9 mouse cellular contexts compared by ENCODE assay signal in the genomic region with DNA sequence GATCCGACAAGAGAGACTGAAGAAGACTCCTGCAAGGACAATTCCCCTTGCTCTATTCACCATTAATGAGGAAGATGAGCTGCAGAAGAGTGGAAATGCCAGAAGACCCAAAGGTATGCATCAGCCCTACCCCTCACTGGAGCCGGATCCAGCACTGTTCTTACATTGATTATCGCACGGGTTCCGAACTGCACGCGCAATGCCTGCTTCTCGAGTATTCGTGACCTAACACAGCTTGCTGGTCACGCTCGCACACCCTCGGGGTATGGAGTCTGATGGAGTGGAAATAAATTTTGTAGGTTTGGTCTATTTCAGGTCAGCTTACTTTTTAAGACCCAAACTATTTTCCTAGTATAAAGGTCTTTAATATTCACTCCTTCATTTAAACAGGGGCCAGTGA. TPM values are rescaled to one million over a fixed set of nuclear protein-coding genes. Genes with fewer than 3 reads are reported as not detected.
DNase-seq lines count a peak whose midpoint lies in the region; ATAC-seq and TF ChIP-seq lines count a peak whose summit lies in the region.
"Had no signal": no experiment of that assay in that cellular context is flagged by ENCODE, and none has a peak within 500 bp of the region (broad histone marks: within the 10 kb centered on the region; RNA-seq: fewer than 3 reads in every experiment).

No protein-coding gene starts in this region.

- H3K4me3 ChIP-seq in embryonic facial prominence, embryonic 14.5 days (ENCODE audit: low read depth, low read length), result no peak overlapping the region
- no peak overlapping the region for H3K4me3 ChIP-seq in neural tube, embryonic 12.5 days
- no peak overlapping the region for H3K4me3 ChIP-seq in thymus, adult 2 months (ENCODE audit: control insufficient read depth, insufficient read depth, low read length)

- no peak overlapping the region for H3K9ac ChIP-seq in embryonic facial prominence, embryonic 14.5 days (ENCODE audit: low read depth, low read length)
- H3K9ac ChIP-seq in neural tube, embryonic 12.5 days, result no peak overlapping the region

- H3K36me3 ChIP-seq in embryonic facial prominence, embryonic 14.5 days (ENCODE audit: control insufficient read depth, insufficient read depth, low read length), result no peaks in the 10 kb centered on the region
- H3K36me3 ChIP-seq in neural tube, embryonic 12.5 days, result no peaks in the 10 kb centered on the region
- no peaks in the 10 kb centered on the region for H3K36me3 ChIP-seq in thymus, adult 2 months (ENCODE audit: control insufficient read depth, insufficient read depth, low read length)

- H3K4me1 ChIP-seq in embryonic facial prominence, embryonic 14.5 days (ENCODE audit: control insufficient read depth, insufficient read depth, low read length), result peaks cover 15% of the 10 kb centered on the region
- peaks cover 15% of the 10 kb centered on the region for H3K4me1 ChIP-seq in neural tube, embryonic 12.5 days
- peaks cover under 1% of the 10 kb centered on the region for H3K4me1 ChIP-seq in thymus, adult 2 months (replicated peaks; ENCODE audit: control insufficient read depth, insufficient read depth, low read length)

- peak; percentile 43 for DNase-seq in layer of hippocampus, adult 11-12 months (ENCODE audit: low spot score)
- DNase-seq in layer of hippocampus, postnatal 10 days (ENCODE audit: low spot score in 2 of 2), result no peak
- no peak for DNase-seq in embryonic facial prominence, embryonic 14.5 days (ENCODE audit: low spot score)
- DNase-seq in kidney, adult 8-10 months, result peak; percentile 66 to 76
- no peak for DNase-seq in thymus, adult 2 months
- no peak for DNase-seq in lung, postnatal 36 days
- no peak for DNase-seq in spleen, adult 18-20 months

- H3K4me2 ChIP-seq in embryonic facial prominence, embryonic 14.5 days (ENCODE audit: low read depth, low read length), result peak overlapping the region; percentile 57; the same call in 1 of the 2 replicates
- peak overlapping the region; percentile 57 for H3K4me2 ChIP-seq in neural tube, embryonic 12.5 days (replicated peaks)

- H3K9me3 ChIP-seq in embryonic facial prominence, embryonic 14.5 days (ENCODE audit: control insufficient read depth, low read length), result no peaks in the 10 kb centered on the region
- H3K9me3 ChIP-seq in neural tube, embryonic 12.5 days, result no peaks in the 10 kb centered on the region

- no peak for TF ChIP-seq POLR2A in thymus, adult 2 months (IDR thresholded peaks at IDR 0.05; ENCODE audit: control insufficient read depth, extremely low read depth, insufficient read depth, low read length, poor library complexity)

- no peak for TF ChIP-seq CTCF in thymus, adult 2 months (IDR thresholded peaks at IDR 0.05; ENCODE audit: borderline replicate concordance, control insufficient read depth, extremely low read depth, insufficient read depth, low read length, poor library complexity)

- H3K27ac ChIP-seq in embryonic facial prominence, embryonic 14.5 days (replicated peaks; ENCODE audit: low read depth, low read length), result no peak overlapping the region
- H3K27ac ChIP-seq in neural tube, embryonic 12.5 days, result no peak overlapping the region
- H3K27ac ChIP-seq in thymus, adult 2 months (ENCODE audit: control insufficient read depth, insufficient read depth, low read length), result no peak overlapping the region

- WGBS in embryonic facial prominence, embryonic 14.5 days, result 53% methylated on average over 12 of the region's 12 CpGs
- WGBS in neural tube, embryonic 12.5 days, result 66% methylated on average over 12 of the region's 12 CpGs
- 96% methylated on average over 12 of the region's 12 CpGs for WGBS in thymus, adult 2 months

- no peaks in the 10 kb centered on the region for H3K27me3 ChIP-seq in embryonic facial prominence, embryonic 14.5 days (replicated peaks; ENCODE audit: control insufficient read depth, insufficient read depth, low read length)
- no peaks in the 10 kb centered on the region for H3K27me3 ChIP-seq in neural tube, embryonic 12.5 days (replicated peaks)
- no peaks in the 10 kb centered on the region for H3K27me3 ChIP-seq in thymus, adult 2 months (ENCODE audit: control insufficient read depth, insufficient read depth, low read length)

- no peak for ATAC-seq in embryonic facial prominence, embryonic 14.5 days (ENCODE audit: low read depth)
- peak; percentile 27; the same call in 1 of the 2 replicates for ATAC-seq in neural tube, embryonic 12.5 days (ENCODE audit: low FRiP score, low read depth)
- ATAC-seq: CD4-positive, CD25-positive, alpha-beta regulatory T cell, adult 4 months had no signal

RNA-seq across cellular contexts. Expression of a gene that starts 22.9 kb away (rescaled TPM):
- total RNA-seq in layer of hippocampus, postnatal 10 days (2021), result 10 to 100 TPM; 42.3 to 49.4 TPM
- polyA plus RNA-seq in embryonic facial prominence, embryonic 14.5 days (2014; fragmentation: Nextera tagmentation; extraction: Ambion mirVana), result 10.0 and 10.2 TPM in 2 replicates
- polyA plus RNA-seq in neural tube, embryonic 12.5 days (2016; fragmentation: Nextera tagmentation; extraction: Ambion mirVana), result 7.8 and 9.3 TPM in 2 replicates
- polyA plus RNA-seq in thymus, adult 2 months (2012; rRNA removed), result 6.9 and 9.8 TPM in 2 replicates

Comparison
In these comparisons a context has a peak if more than half of its experiments do, and no peak if none do; other contexts are left out.
1. DNase-seq: peak in layer of hippocampus, adult 11-12 months (single experiment) and kidney, adult 8-10 months (2 of 2); none in layer of hippocampus, postnatal 10 days (0 of 2), embryonic facial prominence, embryonic 14.5 days (single experiment), thymus, adult 2 months (single experiment), lung, postnatal 36 days (single experiment) and spleen, adult 18-20 months (0 of 2).